Mouse (Mus musculus) E14TG2a.4 (cell line): ENCODE measurements around the gene Timm9.

Experiments used
- CTCF ChIP-seq: conservative IDR thresholded peaks from 2 replicates; pipeline ENCODE4 v1.5.1; 2014; ENCODE audit warnings: low read length
- NANOG ChIP-seq: IDR thresholded peaks from 2 replicates; pipeline ENCODE4 v1.6.1; 2014; ENCODE audit warnings: borderline replicate concordance, low read length, mixed read lengths

DNA sequence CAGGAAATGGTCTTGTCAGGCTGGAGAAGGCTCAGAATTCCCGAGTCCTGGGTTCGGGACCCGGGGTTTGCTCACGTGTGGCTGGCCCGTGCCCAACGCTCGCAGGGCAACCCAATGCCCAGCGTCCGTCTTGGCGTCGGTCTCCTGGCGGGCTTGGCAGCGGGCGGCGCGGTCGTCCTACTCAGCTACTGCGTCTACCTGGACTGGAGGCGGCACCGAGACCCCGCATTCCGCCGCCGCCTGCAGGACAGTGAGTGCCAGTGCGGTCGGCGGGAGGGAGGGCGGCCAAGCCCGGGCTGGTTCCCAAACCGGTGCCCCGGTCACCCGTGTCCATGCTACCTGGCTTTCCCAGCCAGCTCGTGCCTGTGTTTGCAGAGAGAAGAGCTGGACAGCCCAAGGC lies 25.2 kb downstream of the Timm9 start, which contains the start of gene Tomm20l:
- TF ChIP-seq CTCF (no peak), NANOG (no peak)
